Mouse (Mus musculus): Measurements from ENCODE around the gene Hs6st3.
"Not testable (repeated sequence)": the region's sequence is repeated elsewhere in the genome, so short reads cannot be mapped to it uniquely, and the experiment has no call there.

Gene Hs6st3

GRCm38 (mm10) chr14:119451594-119451993, 313.5 kb downstream of the Hs6st3 start:
- DNase-seq (ENCODE audit: low spot score), result no peak

- no peak for DNase-seq (ENCODE audit: low spot score)
Measured at GRCm38 (mm10) chr14:119452382-119452781, 314.2 kb downstream of the Hs6st3 start.

GRCm38 (mm10) chr14:119452797-119453196, 314.7 kb downstream of the Hs6st3 start:
- no peak for DNase-seq (ENCODE audit: low spot score)

DNA sequence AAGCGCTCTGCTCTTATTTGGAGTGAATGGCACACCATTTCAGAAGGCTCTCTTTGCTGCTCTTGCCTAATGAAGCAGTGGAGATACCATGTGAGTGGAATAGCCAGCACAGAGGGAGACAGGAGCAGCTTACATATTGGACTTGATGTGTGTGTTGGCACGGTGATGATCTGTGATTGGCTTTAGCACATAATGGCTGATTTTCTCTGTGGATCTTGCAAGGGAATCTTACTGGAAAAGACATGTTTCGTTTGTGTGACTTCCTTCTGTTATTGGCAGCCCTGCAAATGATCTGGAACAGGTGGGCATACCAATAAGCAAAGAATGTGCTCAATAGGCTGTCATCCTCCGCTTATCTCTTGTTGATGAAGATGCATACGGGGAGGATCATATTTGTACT, 326.2 kb downstream of the Hs6st3 start:
- DNase-seq (ENCODE audit: low spot score), result no peak

DNA sequence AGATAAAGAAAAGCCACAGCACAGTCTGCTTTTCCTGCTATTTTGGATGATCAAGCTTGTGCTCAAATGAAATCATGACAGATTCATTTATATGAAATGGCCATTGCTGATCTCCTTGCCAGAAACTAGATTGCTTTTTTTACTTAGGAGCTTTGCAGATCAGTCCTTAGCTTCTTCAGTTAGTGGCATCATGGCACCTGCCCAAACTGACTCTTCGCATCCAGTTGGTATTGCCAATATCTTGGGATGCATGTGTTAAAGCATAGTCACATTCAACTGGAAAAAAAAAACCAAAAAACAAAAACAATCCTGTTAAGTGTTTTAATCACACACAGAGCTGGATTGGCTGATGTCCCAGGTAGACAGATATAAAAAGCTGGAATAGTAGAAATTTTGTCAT, 326.7 kb downstream of the Hs6st3 start:
- no peak for DNase-seq (ENCODE audit: low spot score)

GRCm38 (mm10) chr14:119466899-119467588, 328.9 kb downstream of the Hs6st3 start:
- no peak for DNase-seq (ENCODE audit: low spot score)

GRCm38 (mm10) chr14:119476582-119476981, 338.4 kb downstream of the Hs6st3 start:
- DNase-seq (ENCODE audit: low spot score), result no peak

GRCm38 (mm10) chr14:119477836-119478235, 339.7 kb downstream of the Hs6st3 start:
- DNase-seq (ENCODE audit: low spot score), result no peak

GRCm38 (mm10) chr14:119488978-119489703, 351.0 kb downstream of the Hs6st3 start:
- DNase-seq (ENCODE audit: low spot score), result no peak

GRCm38 (mm10) chr14:119520632-119521031, 382.5 kb downstream of the Hs6st3 start:
- no peak for DNase-seq (ENCODE audit: low spot score)

GRCm38 (mm10) chr14:119521056-119521455, 382.9 kb downstream of the Hs6st3 start:
- DNase-seq (ENCODE audit: low spot score), result no peak

DNA sequence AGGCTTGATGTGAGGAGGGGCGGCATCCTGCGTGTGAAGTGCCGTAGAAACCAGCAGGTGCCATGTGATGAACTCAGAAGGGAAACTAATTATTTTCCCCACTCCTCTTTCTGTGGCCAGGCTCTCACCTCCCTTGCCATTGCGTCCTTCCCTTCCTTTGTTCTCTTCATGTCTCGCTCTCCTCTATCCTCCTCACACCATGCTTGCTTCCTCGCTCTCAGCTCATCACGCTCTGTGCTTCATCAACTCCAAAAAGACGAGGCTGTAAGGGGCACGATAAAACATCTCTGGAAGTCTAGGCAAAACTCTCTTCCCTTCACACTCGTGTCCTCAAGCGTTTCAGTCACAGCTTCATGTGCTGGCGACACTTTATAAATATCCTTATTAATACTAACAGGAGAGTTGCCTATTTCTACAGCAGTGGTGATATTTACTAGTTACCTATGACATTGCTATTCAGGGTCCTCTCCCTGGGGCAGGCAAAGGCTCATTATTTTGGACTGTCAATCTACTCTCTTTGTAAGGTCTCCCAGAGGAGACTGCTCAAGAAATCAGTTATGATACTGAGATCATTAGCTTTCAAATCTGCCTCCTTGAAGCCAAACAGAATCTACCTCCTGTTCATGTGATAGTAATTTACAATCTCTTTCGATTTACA, 394.9 kb downstream of the Hs6st3 start:
- DNase-seq (ENCODE audit: low spot score), result no peak

GRCm38 (mm10) chr14:119540505-119540904, 402.4 kb downstream of the Hs6st3 start:
- DNase-seq (ENCODE audit: low spot score), result no peak

- no peak for DNase-seq (ENCODE audit: low spot score)
Measured at GRCm38 (mm10) chr14:119544596-119544995, 406.5 kb downstream of the Hs6st3 start.

DNA sequence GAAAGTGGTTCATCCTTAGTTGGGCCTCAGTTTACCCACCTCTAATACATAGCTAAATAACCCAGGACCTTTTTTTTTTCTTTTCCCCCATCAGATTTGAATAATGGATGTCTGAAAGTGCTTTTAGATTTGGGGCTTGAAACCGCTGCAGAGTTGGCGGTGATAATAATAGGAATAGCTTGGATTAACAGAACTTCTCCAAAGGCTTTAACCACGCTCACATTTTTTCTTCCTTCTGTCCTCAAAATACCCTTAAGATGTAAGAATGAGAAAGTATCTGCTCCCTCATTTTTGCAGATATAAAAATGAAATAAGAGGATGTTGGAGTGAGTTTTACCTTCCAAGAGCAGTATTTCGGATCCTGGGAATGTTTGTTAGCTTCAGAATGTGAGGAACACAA, 420.2 kb downstream of the Hs6st3 start:
- no peak for DNase-seq (ENCODE audit: low spot score)

DNA sequence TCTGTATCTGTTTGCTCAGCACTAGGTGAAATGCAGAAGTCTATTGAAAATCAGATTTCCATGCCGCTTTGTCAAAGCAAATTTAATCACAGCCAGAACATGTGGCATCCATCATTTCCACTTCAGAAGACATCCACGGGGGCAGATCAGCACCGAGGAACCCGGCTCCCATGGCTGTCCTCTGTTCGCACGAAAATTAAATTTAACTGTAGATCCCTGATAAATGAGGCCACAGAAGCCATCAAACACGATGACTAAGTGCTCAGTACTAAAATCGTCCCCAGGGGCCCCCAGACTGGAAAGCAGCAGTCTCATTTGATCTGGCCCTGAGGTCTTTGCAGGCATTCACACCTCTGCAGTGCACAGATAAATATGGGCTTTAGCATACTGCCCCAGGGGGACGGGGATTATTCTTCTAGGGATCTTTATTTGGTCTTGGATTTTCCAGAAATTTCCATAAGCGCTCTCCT, 443.9 kb downstream of the Hs6st3 start:
- no peak for DNase-seq (ENCODE audit: low spot score)

GRCm38 (mm10) chr14:119585069-119585468, 446.9 kb downstream of the Hs6st3 start:
- DNase-seq (ENCODE audit: low spot score), result no peak

- not testable (repeated sequence) for DNase-seq (ENCODE audit: low spot score)
Measured at GRCm38 (mm10) chr14:119587365-119587764, 449.2 kb downstream of the Hs6st3 start.

DNA sequence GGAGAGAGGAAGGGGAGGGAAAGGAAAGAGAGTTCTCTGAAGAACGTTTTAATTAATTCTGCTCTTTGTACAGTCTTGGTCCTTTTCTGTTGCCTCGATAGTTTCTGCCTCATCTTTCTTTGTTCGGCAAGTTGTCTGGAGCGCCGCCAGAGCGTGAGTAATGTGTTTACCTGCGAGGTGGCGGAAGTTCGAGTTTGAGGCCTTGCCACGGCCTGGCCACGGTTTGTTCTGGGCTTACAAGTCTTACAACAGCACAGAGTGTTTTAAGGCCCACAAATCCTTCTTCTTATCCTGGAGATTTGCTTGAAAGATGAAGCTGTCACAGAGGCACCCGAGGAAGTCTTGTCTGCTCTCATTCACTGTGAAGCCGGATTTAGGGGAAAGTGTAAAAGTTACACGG, 466.2 kb downstream of the Hs6st3 start:
- no peak for DNase-seq (ENCODE audit: low spot score)

- DNase-seq (ENCODE audit: low spot score), result no peak
Measured at GRCm38 (mm10) chr14:119612793-119613192, 474.7 kb downstream of the Hs6st3 start.

DNA sequence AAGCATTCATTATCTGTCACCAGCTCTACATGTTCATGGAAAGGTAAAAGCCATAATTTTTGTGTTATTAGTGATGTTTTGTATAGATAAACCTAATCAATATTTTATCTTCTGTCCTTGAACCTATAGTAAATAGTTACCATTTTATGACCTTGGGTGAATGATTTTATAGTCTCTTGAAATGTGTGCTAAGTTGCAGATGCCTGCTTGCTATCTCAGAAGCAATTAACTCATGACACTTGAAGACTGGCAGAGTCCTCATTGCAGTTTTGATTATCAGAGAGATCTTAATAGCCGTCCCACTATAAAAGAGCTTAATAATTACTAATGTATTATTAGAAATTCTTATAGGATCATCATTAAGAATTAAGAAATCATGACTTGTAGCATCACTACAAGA, 491.0 kb downstream of the Hs6st3 start:
- DNase-seq (ENCODE audit: low spot score), result no peak

- DNase-seq (ENCODE audit: low spot score), result no peak
Measured at GRCm38 (mm10) chr14:119633090-119633489, 494.9 kb downstream of the Hs6st3 start.

GRCm38 (mm10) chr14:119633626-119634025, 495.5 kb downstream of the Hs6st3 start:
- no peak for DNase-seq (ENCODE audit: low spot score)

Measured in ovary, postnatal 10 days (tissue).